Mouse (Mus musculus) ovary, adult 18-20 months (tissue): ENCODE results near the gene Arhgef3.
"Not testable (repeated sequence)": the region's sequence is repeated elsewhere in the genome, so short reads cannot be mapped to it uniquely, and the experiment has no call there.

ENCODE experiments used
- DNase-seq: peaks from one replicate; pipeline ENCODE4 v3.0.0; 2022; ENCODE audit warnings: low spot score, mixed read lengths

Gene Arhgef3

GRCm38 (mm10) chr14:27196980-27197379 lies 82.3 kb downstream of the Arhgef3 start:
- no peak for DNase-seq

DNA sequence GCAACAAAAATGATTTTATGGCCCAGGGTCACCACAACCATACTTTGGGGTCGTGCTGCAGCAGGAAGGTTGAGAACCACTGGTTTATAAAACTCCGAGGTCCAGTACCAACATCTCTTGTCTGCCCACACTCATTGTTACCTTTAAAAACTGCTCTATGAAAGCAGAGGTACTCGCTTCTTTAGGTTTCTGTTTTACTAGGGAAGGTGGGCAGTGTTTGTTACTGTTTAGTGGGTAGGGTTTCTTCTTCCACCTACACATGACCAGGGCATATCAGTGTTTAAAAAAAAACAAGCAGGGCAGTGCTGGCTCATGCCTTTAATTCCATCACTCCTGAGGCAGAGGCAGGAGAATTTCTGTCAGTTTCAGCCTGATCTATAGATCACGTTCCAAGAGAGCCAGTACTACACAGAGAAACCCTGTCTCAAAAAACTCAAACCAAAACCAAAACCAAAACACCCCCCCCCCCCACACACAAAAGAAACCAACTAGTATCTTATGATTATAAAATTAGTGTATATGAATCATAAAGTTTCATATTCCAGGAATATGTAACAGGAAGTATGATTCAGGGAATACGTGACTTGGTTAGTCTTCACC lies 83.9 kb downstream of the Arhgef3 start:
- DNase-seq: no peak

DNA sequence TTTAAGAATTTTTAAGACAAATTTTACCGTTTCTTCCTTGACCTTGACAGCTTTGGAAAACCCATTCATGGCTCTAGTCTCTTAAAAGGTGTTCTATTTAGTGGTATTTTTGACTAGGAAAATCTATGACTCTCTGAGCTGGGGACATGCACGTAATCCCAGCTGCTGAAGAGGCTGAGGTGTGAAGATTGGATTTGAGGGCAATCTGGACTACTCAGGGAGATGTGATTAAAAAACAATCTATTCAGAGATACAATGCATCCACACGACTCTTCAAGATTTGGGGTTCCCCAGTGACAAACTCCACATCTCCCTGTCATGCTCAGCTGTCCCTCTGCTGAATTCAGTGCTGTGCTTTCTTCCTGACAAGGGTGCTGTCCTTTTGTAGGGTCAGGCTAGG lies 84.4 kb downstream of the Arhgef3 start:
- DNase-seq: no peak

GRCm38 (mm10) chr14:27199870-27200269 lies 85.2 kb downstream of the Arhgef3 start:
- no peak for DNase-seq

- no peak for DNase-seq
Observed at GRCm38 (mm10) chr14:27200743-27201576, 86.3 kb downstream of the Arhgef3 start.

DNA sequence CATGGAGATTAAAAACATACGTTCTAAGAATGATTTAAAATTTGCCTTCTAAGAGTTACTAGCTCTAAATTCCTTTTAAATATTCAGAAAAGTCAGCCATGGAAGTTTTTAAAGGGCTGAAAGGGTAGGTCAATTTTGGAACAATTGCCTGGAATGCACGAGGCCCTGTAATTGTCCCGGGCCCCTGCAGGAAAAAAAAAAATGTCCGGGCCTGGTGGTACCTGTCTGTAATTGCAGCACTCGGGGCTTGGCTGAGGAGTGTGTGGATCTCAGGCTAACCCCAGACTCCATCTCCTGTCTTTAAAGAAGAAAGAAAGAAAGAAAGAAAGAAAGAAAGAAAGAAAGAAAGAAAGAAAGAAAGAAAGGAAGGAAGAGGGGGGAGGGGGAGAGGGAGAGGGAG lies 87.1 kb downstream of the Arhgef3 start:
- no peak for DNase-seq

DNA sequence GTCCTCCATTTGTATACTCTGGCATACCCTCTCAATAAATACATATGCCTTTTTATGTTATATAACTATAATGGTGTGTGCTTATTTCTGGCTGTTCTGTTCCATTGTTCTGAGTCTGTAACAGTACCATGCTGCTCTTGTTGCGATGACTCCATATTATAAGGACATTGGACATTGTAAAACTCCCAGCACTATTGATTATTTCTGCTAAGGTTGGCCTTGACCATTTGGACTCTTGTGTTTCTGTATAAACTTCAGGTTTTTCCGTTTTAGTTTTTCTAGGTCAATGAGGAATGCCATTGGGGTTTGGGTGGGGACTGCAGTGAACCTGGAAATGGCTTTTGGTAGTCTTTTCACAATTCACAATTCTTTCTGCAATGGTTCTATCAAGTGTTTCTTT lies 90.0 kb downstream of the Arhgef3 start:
- DNase-seq: no peak

GRCm38 (mm10) chr14:27206443-27206842 lies 91.7 kb downstream of the Arhgef3 start:
- no peak for DNase-seq

DNA sequence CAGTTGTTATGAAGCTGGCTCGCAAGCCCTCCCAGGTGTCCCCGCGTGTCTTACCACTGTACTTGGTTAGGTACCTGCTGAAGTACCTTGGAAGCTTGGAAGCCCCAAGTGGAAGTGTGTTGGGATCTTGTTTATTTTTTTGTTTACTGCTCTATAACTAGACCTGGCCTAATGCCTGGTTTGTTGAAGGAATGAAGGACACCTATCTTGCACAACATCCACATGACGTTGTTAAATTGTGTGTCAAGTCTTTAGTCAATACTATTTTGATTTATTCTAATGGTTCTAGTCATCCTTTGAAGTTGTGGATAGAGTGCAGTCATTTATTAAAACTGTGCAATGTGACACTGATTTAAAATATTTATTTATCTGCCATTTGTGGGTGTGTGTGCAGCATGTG lies 94.8 kb downstream of the Arhgef3 start:
- no peak for DNase-seq

GRCm38 (mm10) chr14:27210801-27211200 lies 96.1 kb downstream of the Arhgef3 start:
- not testable (repeated sequence) for DNase-seq

DNA sequence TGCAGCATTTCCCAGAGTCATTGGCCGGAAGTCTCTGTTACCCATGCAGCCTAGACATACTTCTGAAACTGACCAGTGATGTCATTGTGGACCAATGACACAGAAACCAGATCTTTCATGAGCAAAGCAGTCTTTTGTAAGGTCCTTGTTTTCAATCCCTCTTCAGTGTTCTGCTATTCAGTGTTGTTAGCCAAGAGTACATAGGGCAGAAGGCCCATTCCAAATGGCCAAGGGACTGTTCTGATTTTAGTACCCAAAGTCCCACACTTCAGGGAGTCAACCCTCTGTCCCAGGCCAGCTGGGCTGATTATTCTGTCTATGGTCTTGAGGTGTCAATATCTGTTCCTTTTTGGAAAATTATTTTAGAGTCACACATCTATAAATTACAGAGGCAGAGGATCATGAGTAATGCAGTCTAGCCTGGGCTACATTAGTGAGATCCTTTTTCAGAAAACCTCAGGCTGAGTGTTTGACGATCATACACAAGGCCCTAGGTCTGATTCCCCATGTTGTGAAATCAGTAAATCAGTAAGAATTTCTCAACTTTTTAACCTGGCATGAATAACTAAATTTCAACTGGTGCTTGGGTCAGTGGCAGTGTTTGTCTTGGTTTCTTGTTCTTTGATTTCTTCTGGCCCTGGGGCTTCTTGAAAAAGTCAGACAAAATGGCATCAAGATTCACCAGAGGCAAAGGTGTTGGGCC lies 97.2 kb downstream of the Arhgef3 start:
- DNase-seq: no peak

GRCm38 (mm10) chr14:27214232-27214631 lies 99.5 kb downstream of the Arhgef3 start:
- no peak for DNase-seq

DNA sequence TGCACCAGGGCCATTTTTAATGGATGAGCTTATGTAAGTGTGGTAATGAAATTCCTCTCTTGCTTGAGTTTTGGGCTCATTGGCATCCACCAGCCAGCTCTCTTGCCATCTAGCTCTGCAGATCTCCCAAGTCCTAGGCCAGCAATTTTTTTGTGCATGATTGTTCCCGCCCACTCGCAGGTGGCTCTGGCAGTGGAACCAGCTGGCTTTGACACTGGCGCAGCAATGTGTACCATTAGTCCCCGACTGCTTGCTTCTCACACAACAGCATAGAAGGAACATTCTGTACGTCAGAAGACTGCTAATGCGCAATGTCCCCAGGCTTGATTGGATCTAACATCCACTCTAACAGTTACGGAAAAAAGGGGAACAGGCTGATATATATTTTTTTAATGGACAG lies 105.0 kb downstream of the Arhgef3 start:
- no peak for DNase-seq

GRCm38 (mm10) chr14:27220297-27220696 lies 105.6 kb downstream of the Arhgef3 start:
- DNase-seq: no peak

- DNase-seq: no peak
Observed at GRCm38 (mm10) chr14:27224636-27225035, 109.9 kb downstream of the Arhgef3 start.

GRCm38 (mm10) chr14:27226288-27226687 lies 111.6 kb downstream of the Arhgef3 start:
- DNase-seq: no peak

- DNase-seq: no peak
Observed at GRCm38 (mm10) chr14:27228288-27228687, 113.6 kb downstream of the Arhgef3 start.

- no peak for DNase-seq
Observed at GRCm38 (mm10) chr14:27228941-27229371, 114.3 kb downstream of the Arhgef3 start.

GRCm38 (mm10) chr14:27229441-27230147 lies 114.9 kb downstream of the Arhgef3 start:
- DNase-seq: no peak

- no peak for DNase-seq
Observed at GRCm38 (mm10) chr14:27230262-27231022, 115.7 kb downstream of the Arhgef3 start.

- no peak for DNase-seq
Observed at GRCm38 (mm10) chr14:27231506-27231905, 116.8 kb downstream of the Arhgef3 start.
